Mouse (Mus musculus): ENCODE data around the gene Vsig10l.

Vsig10l gene

GRCm38 (mm10) chr7:43453599-43454355, 9.2 kb upstream of the Vsig10l start:
- no peak for DNase-seq (ENCODE audit: low read depth, low spot score)

DNA sequence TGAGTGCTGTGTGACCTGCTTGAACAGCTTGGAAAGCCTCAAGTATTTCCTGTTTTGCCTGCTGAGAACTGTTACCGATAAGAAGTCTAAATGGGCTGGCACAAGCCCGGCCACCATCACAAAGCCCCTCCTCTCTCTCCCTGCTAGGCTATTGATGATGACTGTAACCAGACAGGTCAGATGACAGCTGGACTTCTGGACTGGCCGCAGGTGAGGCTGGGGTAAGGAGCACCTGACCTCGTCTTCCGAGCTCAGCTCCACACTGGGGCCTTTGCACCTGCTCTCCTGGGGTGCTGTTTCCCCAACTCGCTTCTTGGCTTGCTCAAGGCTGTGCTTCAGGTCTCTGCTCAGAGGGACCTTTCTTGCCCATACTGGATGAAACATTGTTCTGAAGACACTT, 8.6 kb upstream of the Vsig10l start:
- DNase-seq (ENCODE audit: low read depth, low spot score): no peak

DNA sequence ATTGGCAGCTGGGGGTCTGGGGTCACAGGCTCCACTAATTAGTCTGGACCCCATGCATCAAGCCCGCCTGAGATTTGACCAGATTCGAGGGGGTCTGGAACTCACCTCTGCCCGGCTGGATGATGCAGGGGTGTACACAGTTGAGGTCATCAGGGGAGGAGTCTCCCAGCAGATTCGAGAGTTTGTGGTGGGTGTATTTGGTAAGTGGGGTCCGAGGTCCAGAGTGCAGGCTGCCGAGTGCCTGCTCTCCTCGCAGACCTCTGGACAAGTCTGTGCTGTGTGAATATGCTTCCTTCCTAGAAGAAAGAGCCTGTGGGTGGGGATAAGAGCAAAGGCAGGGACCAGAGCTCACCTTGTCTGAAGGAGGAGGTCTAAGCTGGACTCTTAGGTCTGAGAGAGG, 1.0 kb downstream of the Vsig10l start:
- DNase-seq (ENCODE audit: low read depth, low spot score): no peak

- peak; percentile 45 for DNase-seq (ENCODE audit: low read depth, low spot score)
Observed at GRCm38 (mm10) chr7:43464864-43465343, 2.0 kb downstream of the Vsig10l start.

DNA sequence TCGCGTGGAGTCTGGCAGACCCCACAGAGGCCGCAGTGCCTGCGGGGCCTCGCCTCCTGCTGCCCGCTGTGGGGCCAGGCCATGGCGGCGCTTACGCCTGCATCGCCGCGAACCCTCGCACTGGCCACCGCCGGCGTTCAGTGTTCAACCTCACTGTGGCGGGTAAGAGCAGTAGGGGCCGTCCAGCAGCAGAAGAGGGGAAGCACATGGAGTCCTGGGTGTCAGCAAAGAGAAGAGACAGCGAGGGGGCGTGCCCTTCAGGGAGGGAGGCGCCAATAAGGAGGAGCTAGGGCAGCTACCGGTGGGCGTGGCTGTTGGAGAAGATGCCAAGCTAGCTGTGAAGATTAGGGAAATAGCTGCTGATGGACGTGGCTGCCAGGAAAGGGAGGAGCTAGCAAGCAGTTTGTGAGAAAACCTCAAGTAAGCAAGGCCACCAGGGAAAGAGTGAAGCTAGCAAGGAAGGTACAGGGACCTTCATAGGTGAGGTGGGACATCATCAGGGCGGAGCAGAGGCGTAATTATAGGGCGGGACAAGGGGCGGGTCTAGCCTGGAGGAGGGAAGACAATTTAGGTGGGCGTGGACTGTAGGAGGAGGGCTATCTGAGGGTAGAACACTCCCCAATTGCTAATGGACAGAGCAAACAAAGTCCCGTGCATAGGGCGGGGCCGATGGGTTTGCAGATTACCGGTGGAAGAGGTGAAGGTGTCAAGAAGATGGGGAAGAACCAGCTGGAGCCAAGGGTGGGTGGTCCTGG, 2.6 kb downstream of the Vsig10l start:
- DNase-seq (ENCODE audit: low read depth, low spot score): peak; percentile 97

- DNase-seq (ENCODE audit: low read depth, low spot score): peak; percentile 96
Observed at GRCm38 (mm10) chr7:43466099-43466694, 3.2 kb downstream of the Vsig10l start.

- DNase-seq (ENCODE audit: low read depth, low spot score): peak; percentile 73
Observed at GRCm38 (mm10) chr7:43470373-43470772, 7.4 kb downstream of the Vsig10l start.

DNA sequence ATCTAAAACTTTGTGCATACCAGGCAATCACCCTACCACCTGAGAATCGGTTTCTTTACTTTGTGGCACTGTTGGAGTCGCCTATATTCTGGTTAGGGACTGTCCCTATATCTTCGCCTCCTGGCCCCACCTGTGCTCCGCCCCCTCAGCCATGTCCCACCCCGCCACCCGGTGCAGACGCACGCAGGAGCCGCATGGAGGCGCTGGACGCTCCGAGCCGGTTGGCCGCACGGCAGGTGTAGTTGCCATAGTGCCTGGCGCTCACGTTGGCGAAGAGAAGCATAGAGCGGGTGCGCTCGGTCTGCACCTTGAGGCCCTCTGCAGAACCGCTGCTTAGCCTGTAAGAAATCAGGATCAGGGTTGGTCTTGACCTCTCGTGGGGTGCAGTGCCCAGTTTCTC, 12.8 kb downstream of the Vsig10l start:
- DNase-seq (ENCODE audit: low read depth, low spot score): peak; percentile 88

DNA sequence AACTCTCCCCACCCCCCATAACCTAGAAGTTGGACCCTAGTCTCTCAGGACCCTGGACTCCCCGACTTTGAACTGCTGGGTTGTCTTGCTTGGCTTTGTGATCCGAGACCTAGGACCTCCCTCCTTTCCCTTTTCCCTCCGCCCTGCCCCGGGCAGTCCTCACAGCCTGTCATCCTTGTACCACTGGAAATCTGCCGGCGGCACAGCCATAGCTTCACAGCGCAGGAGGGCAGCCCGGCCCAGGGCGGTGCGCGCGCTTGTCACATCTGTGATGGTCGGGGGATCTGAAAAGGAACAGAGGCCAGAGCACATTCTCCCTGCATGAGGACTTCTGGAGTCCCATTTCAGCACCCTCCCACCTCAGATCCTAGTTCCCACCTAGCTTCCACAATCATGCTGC, 13.4 kb downstream of the Vsig10l start:
- DNase-seq (ENCODE audit: low read depth, low spot score): peak; percentile 29

GRCm38 (mm10) chr7:43481191-43481590, 18.2 kb downstream of the Vsig10l start:
- DNase-seq (ENCODE audit: low read depth, low spot score): no peak

DNA sequence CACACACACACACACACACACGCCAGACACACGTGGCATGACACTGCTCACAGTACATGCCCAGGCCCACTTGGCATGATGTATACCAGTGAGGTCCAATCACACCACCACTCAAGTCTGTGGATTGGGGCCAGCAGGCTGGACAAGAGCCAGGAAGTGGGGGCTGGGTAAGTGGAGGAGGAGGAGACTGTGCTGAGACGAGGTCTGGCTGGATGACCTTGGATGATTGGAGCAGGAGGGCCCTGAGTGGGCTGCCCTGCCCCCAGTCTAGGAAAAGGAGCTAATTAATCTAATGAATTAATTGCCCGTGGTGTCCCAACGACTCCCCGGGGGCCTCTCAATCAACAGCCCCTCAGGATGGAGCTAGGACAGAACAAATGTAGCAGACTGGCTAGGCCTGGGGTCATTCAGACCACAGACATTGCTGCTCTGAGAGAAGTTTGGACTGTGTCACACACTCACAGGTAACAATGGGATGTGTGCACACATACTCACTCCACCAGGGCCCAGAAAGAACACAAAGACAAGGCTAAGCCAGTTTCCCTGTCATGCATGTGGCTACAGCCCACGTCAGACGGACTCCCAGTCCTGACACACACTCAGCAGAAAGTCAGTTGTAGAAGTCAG, 19.3 kb downstream of the Vsig10l start:
- DNase-seq (ENCODE audit: low read depth, low spot score): no peak

DNA sequence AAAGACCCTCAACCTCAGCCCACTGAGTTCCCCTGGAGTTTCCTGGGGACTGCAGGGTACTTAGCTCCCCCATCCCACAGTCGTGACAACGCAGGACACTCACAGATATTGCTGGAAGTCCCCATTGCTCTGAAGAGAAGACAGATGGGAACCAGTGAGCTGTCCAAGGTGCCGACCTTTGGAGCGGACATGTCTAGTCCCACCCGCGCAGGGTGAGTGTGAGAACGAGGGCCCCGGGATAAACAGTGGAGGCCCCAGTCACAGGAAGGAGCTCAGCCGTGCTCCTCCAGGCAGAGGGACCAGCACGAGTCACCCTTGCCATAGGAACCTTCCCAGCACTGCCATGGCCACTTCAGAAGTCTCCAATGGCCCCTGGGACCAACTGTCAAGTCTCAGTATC, 20.3 kb downstream of the Vsig10l start:
- DNase-seq (ENCODE audit: low read depth, low spot score): peak; percentile 51

- no peak for DNase-seq (ENCODE audit: low read depth, low spot score)
Observed at GRCm38 (mm10) chr7:43488646-43489045, 25.7 kb downstream of the Vsig10l start.

DNA sequence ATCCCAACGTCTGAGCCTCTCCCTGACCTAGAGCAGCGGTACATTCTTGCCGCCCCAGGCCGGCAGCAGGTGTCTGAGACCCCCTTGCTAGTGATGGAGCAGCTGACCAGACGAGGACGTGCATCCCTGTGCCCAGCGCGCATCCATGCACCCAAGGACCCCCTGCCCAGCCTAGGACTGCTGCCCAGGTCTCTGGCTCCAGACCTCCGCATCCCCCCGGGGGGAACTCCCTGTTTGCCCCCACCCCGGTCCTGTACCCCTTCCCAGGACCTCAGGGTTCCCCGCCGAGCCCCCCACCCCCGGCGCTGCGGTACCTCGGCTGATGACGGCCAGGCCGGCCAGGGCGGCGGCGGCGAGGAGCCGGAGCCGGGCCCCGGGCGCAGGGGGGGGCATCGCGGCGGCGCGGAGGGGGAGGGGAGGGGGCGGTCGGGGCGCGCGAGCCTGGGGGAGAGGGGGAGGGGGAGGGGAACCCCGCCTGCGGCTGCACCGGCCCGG, 26.7 kb downstream of the Vsig10l start, which contains the start of gene Iglon5:
Gene Iglon5, minus strand, starts transcription at position 445 of the 495 bp plus-strand sequence.
- no peak for DNase-seq (ENCODE audit: low read depth, low spot score)

GRCm38 (mm10) chr7:43490182-43490584, 27.2 kb downstream of the Vsig10l start:
- peak; percentile 54 for DNase-seq (ENCODE audit: low read depth, low spot score)

- DNase-seq (ENCODE audit: low read depth, low spot score): no peak
Observed at GRCm38 (mm10) chr7:43490861-43491260, 27.9 kb downstream of the Vsig10l start.

- peak; percentile 88 for DNase-seq (ENCODE audit: low read depth, low spot score)
Observed at GRCm38 (mm10) chr7:43495343-43496021, 32.5 kb downstream of the Vsig10l start.

DNA sequence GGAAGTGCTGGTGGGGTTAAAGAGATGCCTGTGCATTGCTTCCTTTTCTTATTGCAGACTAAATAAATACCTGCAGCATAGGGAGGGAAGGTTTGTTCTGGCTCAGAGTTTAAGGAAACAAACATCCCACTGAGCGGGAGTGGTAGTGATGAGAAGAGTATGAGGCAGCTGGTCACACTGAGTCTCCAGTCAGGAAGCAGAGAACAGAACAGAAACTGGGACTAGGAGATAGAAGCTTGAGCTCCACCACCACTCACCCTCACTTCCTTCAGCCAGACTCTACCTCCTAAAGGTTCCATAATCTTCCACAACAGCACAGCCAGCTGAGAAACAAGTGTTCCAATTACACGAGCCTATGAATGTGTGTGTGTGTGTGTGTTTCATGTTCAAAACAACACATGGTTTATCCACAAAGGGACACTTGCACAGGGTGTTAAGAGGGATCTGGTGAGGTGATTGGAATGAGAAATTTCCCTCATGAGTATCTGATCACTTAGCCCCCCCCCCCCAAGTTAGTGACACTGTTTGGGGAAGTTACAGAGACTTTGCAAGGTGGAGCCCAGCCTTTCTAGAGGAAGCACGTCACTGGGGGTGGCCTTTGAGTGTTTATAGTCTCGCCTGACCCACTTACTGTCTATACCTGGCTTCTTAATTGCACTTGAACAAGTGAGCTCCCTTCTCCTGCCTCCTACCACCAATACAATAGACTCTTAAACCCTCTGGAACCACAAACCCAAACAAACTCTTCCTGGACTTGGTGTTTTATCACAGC, 48.9 kb downstream of the Vsig10l start:
- no peak for DNase-seq (ENCODE audit: low read depth, low spot score)

DNA sequence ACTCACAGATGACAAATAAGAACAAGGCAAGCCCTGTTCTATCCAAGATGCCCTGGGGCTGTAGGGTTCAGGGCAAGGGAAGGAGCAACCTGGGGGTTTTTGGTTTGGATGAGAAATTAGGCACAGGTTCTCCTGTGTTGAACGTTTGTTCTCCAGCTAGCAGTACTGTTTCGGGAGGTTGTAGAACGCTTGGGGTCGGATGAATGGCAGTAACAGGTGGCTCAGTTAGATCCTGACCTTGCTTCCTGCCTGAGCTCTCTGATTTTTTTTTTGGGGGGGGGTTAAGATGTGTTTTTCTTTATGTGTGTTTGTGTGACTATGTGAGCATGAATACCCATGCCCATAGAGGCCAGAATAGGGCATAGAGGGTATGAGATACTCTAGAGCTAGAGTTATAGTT, 49.6 kb downstream of the Vsig10l start:
- no peak for DNase-seq (ENCODE audit: low read depth, low spot score)

DNA sequence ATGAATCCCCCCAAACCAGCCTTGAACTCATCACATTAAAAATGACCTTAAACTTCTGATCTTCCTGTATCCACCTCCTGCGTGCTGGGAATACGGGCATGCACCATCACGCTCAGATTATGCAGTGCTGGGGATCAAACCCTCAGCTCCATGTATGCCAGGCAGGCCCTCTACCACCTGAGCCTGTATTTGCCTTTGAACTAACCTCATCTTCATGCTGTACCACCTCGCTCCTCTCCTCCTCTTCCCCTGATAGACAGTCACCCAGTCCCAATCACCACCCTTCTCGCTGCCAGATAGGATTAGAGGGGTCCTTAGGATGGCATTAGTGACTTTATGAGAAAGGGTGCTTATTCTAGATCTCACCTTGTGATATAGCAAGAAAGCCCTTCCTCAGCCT, 52.1 kb downstream of the Vsig10l start:
- no peak for DNase-seq (ENCODE audit: low read depth, low spot score)
